Mouse (Mus musculus): ENCODE data around the gene Henmt1. TPM values are rescaled to one million over a fixed set of nuclear protein-coding genes. Genes with fewer than 3 reads are reported as not detected.

The Henmt1 gene
- polyA plus RNA-seq, 1 experiment from 2014 or later = 0.15 TPM

DNA sequence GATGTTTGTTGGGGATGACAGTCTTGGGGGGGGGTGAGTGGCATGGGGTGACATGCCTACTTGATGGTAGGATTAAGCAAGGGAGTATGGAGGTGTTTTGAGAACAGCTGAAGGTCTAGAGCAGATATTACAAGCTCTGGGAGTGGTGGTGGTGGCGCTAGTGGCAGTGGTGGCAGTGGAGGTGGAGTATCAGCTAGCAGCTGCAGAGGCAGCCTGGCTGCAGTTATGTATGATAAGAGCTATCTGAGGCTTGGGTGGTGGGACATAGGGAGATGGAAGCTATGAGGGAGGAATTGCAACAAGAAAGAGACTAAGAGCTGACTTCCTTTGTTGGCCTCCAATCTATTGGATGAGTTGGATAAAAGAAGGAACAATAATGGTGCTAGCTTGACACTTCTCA, 17.9 kb upstream of the Henmt1 start:
- Histone ChIP-seq H3K4me1 (replicated peaks; ENCODE audit: control insufficient read depth, insufficient read depth) (no peaks in the 10 kb centered on the region), H3K9me3 (ENCODE audit: control insufficient read depth, low read length) (no peaks in the 10 kb centered on the region), H3K27ac (replicated peaks) (no peak overlapping the region), H3K4me2 (replicated peaks; ENCODE audit: low read depth) (no peak overlapping the region), H3K4me3 (ENCODE audit: low read depth, low read length) (no peak overlapping the region), H3K9ac (ENCODE audit: low read length) (no peak overlapping the region), H3K27me3 (ENCODE audit: control insufficient read depth, insufficient read depth, low read length) (no peaks in the 10 kb centered on the region), H3K36me3 (ENCODE audit: control insufficient read depth, insufficient read depth, low read length) (no peaks in the 10 kb centered on the region)
- no peak for ATAC-seq (ENCODE audit: low FRiP score, low TSS enrichment)
- no peak for DNase-seq (ENCODE audit: low spot score)
- 83% methylated on average over 1 of the region's 1 CpGs for WGBS
- TF ChIP-seq EP300 (optimal IDR thresholded peaks at IDR 0.05) = no peak
- TF ChIP-seq CTCF (IDR thresholded peaks at IDR 0.05; ENCODE audit: low read depth) = no peak

DNA sequence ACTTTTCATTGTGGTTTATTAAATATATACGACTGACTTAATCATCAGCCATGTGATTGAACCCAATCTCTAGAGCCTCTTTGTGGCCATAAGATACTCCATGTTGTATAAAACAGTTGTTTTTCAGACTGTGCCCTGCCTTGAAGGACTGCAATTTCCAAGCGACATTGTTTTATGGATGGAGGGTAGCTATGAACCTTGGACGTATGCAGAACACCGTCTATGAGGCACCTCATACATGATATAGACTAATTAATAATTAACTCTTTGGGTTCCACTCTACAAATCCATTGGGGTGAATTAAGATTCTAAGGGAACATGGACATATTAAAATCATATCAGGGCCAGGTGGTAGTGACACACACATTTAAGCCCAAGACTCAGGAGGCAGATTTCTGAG, 14.0 kb upstream of the Henmt1 start:
- Histone ChIP-seq H3K4me2 (replicated peaks; ENCODE audit: low read depth) (no peak overlapping the region), H3K4me1 (replicated peaks; ENCODE audit: control insufficient read depth, insufficient read depth) (no peaks in the 10 kb centered on the region), H3K9me3 (ENCODE audit: control insufficient read depth, low read length) (0 out of 2 replicates have a peak, but pooled peaks cover 3% of the 10 kb centered on the region), H3K36me3 (ENCODE audit: control insufficient read depth, insufficient read depth, low read length) (no peaks in the 10 kb centered on the region), H3K9ac (ENCODE audit: low read length) (no peak overlapping the region), H3K27ac (replicated peaks) (no peak overlapping the region), H3K27me3 (ENCODE audit: control insufficient read depth, insufficient read depth, low read length) (no peaks in the 10 kb centered on the region), H3K4me3 (ENCODE audit: low read depth, low read length) (no peak overlapping the region)
- TF ChIP-seq CTCF (IDR thresholded peaks at IDR 0.05; ENCODE audit: low read depth) = no peak
- no peak for TF ChIP-seq EP300 (optimal IDR thresholded peaks at IDR 0.05)
- WGBS = 78% methylated on average over 4 of the region's 4 CpGs
- no peak for ATAC-seq (ENCODE audit: low FRiP score, low TSS enrichment)
- no peak for DNase-seq (ENCODE audit: low spot score)

DNA sequence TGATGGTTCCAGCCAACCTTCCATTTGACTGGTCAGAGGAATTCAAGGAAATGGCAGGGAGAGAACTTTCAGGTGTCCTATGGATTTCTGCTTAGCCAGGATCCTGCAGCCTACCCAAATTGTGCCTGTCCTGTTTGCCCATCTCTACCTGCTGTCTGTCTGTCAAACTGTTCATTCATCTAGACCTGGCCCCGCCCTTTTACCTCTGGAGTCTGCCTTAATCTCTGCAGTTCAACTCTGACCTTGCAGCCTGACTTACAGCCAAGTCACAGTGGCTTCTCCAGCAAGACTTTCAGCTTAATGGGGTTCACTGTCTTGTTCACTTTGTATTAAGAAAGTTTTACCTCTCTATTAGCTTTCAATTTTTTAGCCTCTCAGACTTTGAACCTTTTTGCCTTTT, 13.4 kb upstream of the Henmt1 start:
- no peak overlapping the region for H3K9ac ChIP-seq (ENCODE audit: low read length)
- H3K27ac ChIP-seq (replicated peaks) = no peak overlapping the region
- H3K36me3 ChIP-seq (ENCODE audit: control insufficient read depth, insufficient read depth, low read length) = no peaks in the 10 kb centered on the region
- 0 out of 2 replicates have a peak, but pooled peaks cover 3% of the 10 kb centered on the region for H3K9me3 ChIP-seq (ENCODE audit: control insufficient read depth, low read length)
- TF ChIP-seq CTCF (IDR thresholded peaks at IDR 0.05; ENCODE audit: low read depth) = no peak
- no peak for TF ChIP-seq EP300 (optimal IDR thresholded peaks at IDR 0.05)
- H3K4me1 ChIP-seq (replicated peaks; ENCODE audit: control insufficient read depth, insufficient read depth) = no peaks in the 10 kb centered on the region
- DNase-seq (ENCODE audit: low spot score) (no peak), ATAC-seq (ENCODE audit: low FRiP score, low TSS enrichment) (no peak)
- H3K4me2 ChIP-seq (replicated peaks; ENCODE audit: low read depth) = no peak overlapping the region
- WGBS = 65% methylated on average over 1 of the region's 1 CpGs
- H3K4me3 ChIP-seq (ENCODE audit: low read depth, low read length) = no peak overlapping the region
- no peaks in the 10 kb centered on the region for H3K27me3 ChIP-seq (ENCODE audit: control insufficient read depth, insufficient read depth, low read length)

DNA sequence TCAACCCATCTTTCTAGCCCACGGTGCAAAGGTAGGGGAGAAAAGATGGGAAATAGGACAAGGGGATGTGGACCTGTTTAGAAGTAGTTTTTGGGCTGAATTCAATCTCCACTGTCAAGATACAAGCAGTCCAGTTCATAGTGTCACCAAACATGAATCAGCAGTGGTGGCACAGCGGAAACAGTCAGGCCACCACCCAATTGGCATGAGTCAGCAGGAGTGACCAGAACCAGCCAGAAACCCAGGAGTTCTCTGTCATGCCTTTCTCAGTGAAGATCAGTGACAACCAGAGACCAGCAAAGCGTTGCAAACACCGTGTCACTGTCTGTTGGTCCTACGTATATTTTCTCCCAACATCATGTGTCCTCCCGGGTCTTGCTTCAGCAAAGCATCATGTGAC, 6.1 kb upstream of the Henmt1 start:
- no peak for TF ChIP-seq CTCF (IDR thresholded peaks at IDR 0.05; ENCODE audit: low read depth)
- TF ChIP-seq EP300 (optimal IDR thresholded peaks at IDR 0.05) = no peak
- no peak for ATAC-seq (ENCODE audit: low FRiP score, low TSS enrichment)
- DNase-seq (ENCODE audit: low spot score) = no peak
- Histone ChIP-seq H3K4me1 (replicated peaks; ENCODE audit: control insufficient read depth, insufficient read depth) (no peaks in the 10 kb centered on the region), H3K4me3 (ENCODE audit: low read depth, low read length) (no peak overlapping the region), H3K36me3 (ENCODE audit: control insufficient read depth, insufficient read depth, low read length) (no peaks in the 10 kb centered on the region), H3K27me3 (ENCODE audit: control insufficient read depth, insufficient read depth, low read length) (no peaks in the 10 kb centered on the region), H3K9me3 (ENCODE audit: control insufficient read depth, low read length) (0 out of 2 replicates have a peak, but pooled peaks cover 3% of the 10 kb centered on the region), H3K9ac (ENCODE audit: low read length) (no peak overlapping the region), H3K4me2 (replicated peaks; ENCODE audit: low read depth) (no peak overlapping the region), H3K27ac (replicated peaks) (no peak overlapping the region)
- 91% methylated on average over 6 of the region's 6 CpGs for WGBS

DNA sequence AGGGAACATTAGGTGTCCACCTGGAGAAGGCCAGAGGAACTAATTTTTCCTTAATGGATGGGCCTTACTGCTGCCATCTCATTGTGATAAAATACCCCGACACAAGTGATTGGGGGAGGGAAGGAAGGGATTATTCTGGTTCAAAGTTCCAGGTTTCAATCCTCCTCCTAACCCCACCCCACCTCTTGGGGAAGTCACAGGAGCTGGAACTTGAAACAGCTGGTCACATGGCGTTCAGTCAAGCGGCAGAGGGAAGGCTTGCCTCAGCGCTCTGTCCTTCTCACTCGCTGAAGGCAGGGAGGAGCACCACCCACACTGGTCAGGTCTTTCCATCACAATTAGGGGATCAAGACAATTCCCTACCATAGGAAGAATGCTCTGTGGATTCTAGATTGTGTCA, 982 bp upstream of the Henmt1 start:
- no peak overlapping the region for H3K27ac ChIP-seq (replicated peaks)
- TF ChIP-seq EP300 (optimal IDR thresholded peaks at IDR 0.05) (no peak), CTCF (IDR thresholded peaks at IDR 0.05; ENCODE audit: low read depth) (no peak)
- no peaks in the 10 kb centered on the region for H3K9me3 ChIP-seq (ENCODE audit: control insufficient read depth, low read length)
- H3K9ac ChIP-seq (ENCODE audit: low read length) = no peak overlapping the region
- H3K4me2 ChIP-seq (replicated peaks; ENCODE audit: low read depth) = no peak overlapping the region
- no peaks in the 10 kb centered on the region for H3K4me1 ChIP-seq (replicated peaks; ENCODE audit: control insufficient read depth, insufficient read depth)
- no peak overlapping the region for H3K4me3 ChIP-seq (ENCODE audit: low read depth, low read length)
- H3K36me3 ChIP-seq (ENCODE audit: control insufficient read depth, insufficient read depth, low read length) = no peaks in the 10 kb centered on the region
- ATAC-seq (ENCODE audit: low FRiP score, low TSS enrichment) (no peak), DNase-seq (ENCODE audit: low spot score) (no peak)
- WGBS = 97% methylated on average over 5 of the region's 5 CpGs
- no peaks in the 10 kb centered on the region for H3K27me3 ChIP-seq (ENCODE audit: control insufficient read depth, insufficient read depth, low read length)

DNA sequence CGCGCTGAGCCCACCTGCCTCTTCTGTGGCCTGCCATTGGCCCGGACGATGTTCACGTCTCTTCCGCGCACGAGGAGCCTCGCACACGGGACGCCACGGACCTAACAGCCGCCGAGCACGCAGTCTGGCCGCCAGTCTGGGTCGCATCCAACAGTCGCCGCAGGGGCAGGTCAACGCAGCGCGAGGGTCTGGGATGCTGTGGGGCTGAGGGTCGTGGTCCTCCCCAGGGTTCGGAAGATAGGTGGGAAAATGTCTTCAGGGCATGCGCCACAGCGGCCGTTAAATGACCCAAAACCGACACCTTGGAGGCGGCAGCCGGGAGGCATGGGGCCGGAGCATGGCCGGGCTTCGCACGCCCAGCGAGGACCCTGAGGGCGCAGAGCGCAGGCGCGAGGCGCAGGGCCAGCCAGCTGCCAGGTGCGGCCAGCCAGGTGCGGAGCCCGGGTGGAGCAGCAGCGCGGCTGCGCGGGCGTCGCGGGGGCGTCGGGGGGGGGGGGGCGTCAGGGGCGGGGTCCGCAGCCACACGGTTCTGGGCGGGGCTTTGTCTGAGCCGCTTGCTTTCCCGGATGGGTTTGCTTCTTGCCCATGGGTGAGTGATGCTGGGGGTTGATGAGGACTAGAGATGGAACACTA, 444 bp downstream of the Henmt1 start, which contains the start of gene Gm9857:
Gm9857 (minus strand) TSS at position 445 of the 633 bp plus-strand sequence.
- Histone ChIP-seq H3K27ac (replicated peaks) (no peak within 1 kb of the TSS), H3K4me1 (replicated peaks; ENCODE audit: control insufficient read depth, insufficient read depth) (no peaks in the 10 kb centered on the region), H3K9ac (ENCODE audit: low read length) (no peak within 1 kb of the TSS; the same call in 1 of the 2 replicates), H3K27me3 (ENCODE audit: control insufficient read depth, insufficient read depth, low read length) (no peaks in the 10 kb centered on the region), H3K4me3 (ENCODE audit: low read depth, low read length) (peak within 1 kb of the TSS; percentile 25; the same call in 1 of the 2 replicates), H3K36me3 (ENCODE audit: control insufficient read depth, insufficient read depth, low read length) (no peaks in the 10 kb centered on the region), H3K4me2 (replicated peaks; ENCODE audit: low read depth) (peak within 1 kb of the TSS; percentile 52), H3K9me3 (ENCODE audit: control insufficient read depth, low read length) (no peaks in the 10 kb centered on the region)
- WGBS = 53% methylated on average over 40 of the region's 59 CpGs
- TF ChIP-seq CTCF (IDR thresholded peaks at IDR 0.05; ENCODE audit: low read depth) = no peak
- no peak for TF ChIP-seq EP300 (optimal IDR thresholded peaks at IDR 0.05)
- ATAC-seq (ENCODE audit: low FRiP score, low TSS enrichment) (peak; percentile 76; the same call in 1 of the 2 replicates), DNase-seq (ENCODE audit: low spot score) (peak; percentile 55)
